Mouse (Mus musculus) heart, embryonic 12.5 days (tissue): Measurements from ENCODE around the gene Rce1. TPM values are rescaled to one million over a fixed set of nuclear protein-coding genes. Genes with fewer than 3 reads are reported as not detected.
A peak's percentile ranks its signal among the peaks of the same experiment; 100 is the strongest.

Experiments used
- ATAC-seq: fragments of 200-750 bp; cut with Nextera tagmentation; 2 replicates; pipeline ENCODE4 v1.8.0; 2017; ENCODE audit warnings: moderate TSS enrichment, moderate library complexity; ENCODE audit not compliant: insufficient number of reproducible peaks, low FRiP score
- H3K27ac ChIP-seq: fragments of 300-500 bp; sonication (generic); 2 replicates; pipeline ENCODE4 v1.5.1; 2016; ENCODE audit warnings: mild to moderate bottlenecking, moderate library complexity; ENCODE audit not compliant: poor library complexity, severe bottlenecking
- H3K27me3 ChIP-seq: fragments of 300-500 bp; sonication (generic); replicated peaks from 2 replicates; pipeline ENCODE4 v1.6.1; 2016; ENCODE audit warnings: mild to moderate bottlenecking, moderate library complexity
- H3K36me3 ChIP-seq: fragments of 300-500 bp; sonication (generic); 2 replicates; pipeline ENCODE4 v1.6.1; 2016; ENCODE audit warnings: mild to moderate bottlenecking, moderate library complexity
- H3K4me1 ChIP-seq: fragments of 300-500 bp; sonication (generic); replicated peaks from 2 replicates; pipeline ENCODE4 v1.6.1; 2016; ENCODE audit warnings: mild to moderate bottlenecking
- H3K4me2 ChIP-seq: fragments of 300-500 bp; sonication (generic); 2 replicates; pipeline ENCODE4 v1.6.1; 2016; ENCODE audit warnings: mild to moderate bottlenecking, moderate library complexity
- H3K4me3 ChIP-seq: fragments of 300-500 bp; sonication (generic); 2 replicates; pipeline ENCODE4 v1.5.1; 2016; ENCODE audit warnings: mild to moderate bottlenecking
- H3K9ac ChIP-seq: fragments of 300-500 bp; sonication (generic); 2 replicates; pipeline ENCODE4 v1.6.1; 2016; ENCODE audit warnings: mild to moderate bottlenecking, moderate library complexity
- H3K9me3 ChIP-seq: fragments of 300-500 bp; sonication (generic); replicated peaks from 2 replicates; pipeline ENCODE4 v1.6.1; 2016; ENCODE audit warnings: mild to moderate bottlenecking, moderate library complexity
- WGBS: fragments of 180-500 bp; shearing (Covaris S2); methylation state at CpG from one replicate; pipeline ENCODE4 v1.1.7; 2016; 5-methylcytosine and 5-hydroxymethylcytosine counted together
- polyA plus RNA-seq: library from polyadenylated mRNA; unstranded; fragments of >200 nt; fragmentation: Nextera tagmentation; extraction: Ambion mirVana; gene quantifications from 2 replicates; pipeline ENCODE4 v1.2.1, GENCODE M21; 2016

Gene Rce1
- 36.5 and 38.3 TPM in 2 replicates for polyA plus RNA-seq

GRCm38 (mm10) chr19:4625179-4625828 is at the start of gene Rce1:
Rce1 (minus strand) TSS chr19:4625641.
- H3K27ac ChIP-seq, result peak within 1 kb of the TSS; percentile 68
- H3K4me2 ChIP-seq, result peak within 1 kb of the TSS; percentile 81
- WGBS, result under 1% methylated on average over 63 of the region's 64 CpGs
- no peaks in the 10 kb centered on the region for H3K9me3 ChIP-seq
- H3K9ac ChIP-seq, result peak within 1 kb of the TSS; percentile 96
- peak within 1 kb of the TSS; percentile 86 for H3K4me3 ChIP-seq
- H3K36me3 ChIP-seq, result peaks cover 40% of the 10 kb centered on the region
- peak; percentile 92 for ATAC-seq
- peaks cover 22% of the 10 kb centered on the region for H3K4me1 ChIP-seq
- H3K27me3 ChIP-seq, result no peaks in the 10 kb centered on the region

GRCm38 (mm10) chr19:4672401-4672800 is 47.0 kb upstream of the Rce1 start:
- Histone ChIP-seq H3K27ac (no peak overlapping the region), H3K4me2 (no peak overlapping the region), H3K4me1 (no peaks in the 10 kb centered on the region), H3K4me3 (no peak overlapping the region), H3K27me3 (0 out of 2 replicates have a peak, but pooled peaks cover 3% of the 10 kb centered on the region), H3K9ac (no peak overlapping the region), H3K9me3 (no peaks in the 10 kb centered on the region), H3K36me3 (no peaks in the 10 kb centered on the region)
- WGBS, result 61% methylated on average over 6 of the region's 6 CpGs
- no peak for ATAC-seq

- H3K4me1 ChIP-seq, result no peaks in the 10 kb centered on the region
- ATAC-seq, result no peak
- no peak overlapping the region for H3K27ac ChIP-seq
- H3K4me2 ChIP-seq, result no peak overlapping the region
- no peaks in the 10 kb centered on the region for H3K9me3 ChIP-seq
- H3K4me3 ChIP-seq, result no peak overlapping the region
- H3K9ac ChIP-seq, result no peak overlapping the region
- 60% methylated on average over 4 of the region's 4 CpGs for WGBS
- 0 out of 2 replicates have a peak, but pooled peaks cover 5% of the 10 kb centered on the region for H3K27me3 ChIP-seq
- H3K36me3 ChIP-seq, result no peaks in the 10 kb centered on the region
Observed at GRCm38 (mm10) chr19:4670776-4671175, 45.3 kb upstream of the Rce1 start.

GRCm38 (mm10) chr19:4666815-4667214 is 41.4 kb upstream of the Rce1 start:
- Histone ChIP-seq H3K4me2 (no peak overlapping the region), H3K4me3 (no peak overlapping the region), H3K9me3 (no peaks in the 10 kb centered on the region), H3K27ac (no peak overlapping the region), H3K4me1 (no peaks in the 10 kb centered on the region), H3K27me3 (peaks cover 10% of the 10 kb centered on the region), H3K9ac (no peak overlapping the region), H3K36me3 (no peaks in the 10 kb centered on the region)
- ATAC-seq, result no peak

GRCm38 (mm10) chr19:4658156-4658555 is 32.7 kb upstream of the Rce1 start:
- no peaks in the 10 kb centered on the region for H3K9me3 ChIP-seq
- H3K4me1 ChIP-seq, result no peaks in the 10 kb centered on the region
- H3K27me3 ChIP-seq, result 0 out of 2 replicates have a peak, but pooled peaks cover 3% of the 10 kb centered on the region
- 85% methylated on average over 5 of the region's 5 CpGs for WGBS
- no peaks in the 10 kb centered on the region for H3K36me3 ChIP-seq
- H3K4me2 ChIP-seq, result no peak overlapping the region
- ATAC-seq, result no peak
- no peak overlapping the region for H3K4me3 ChIP-seq
- no peak overlapping the region for H3K27ac ChIP-seq
- no peak overlapping the region for H3K9ac ChIP-seq

GRCm38 (mm10) chr19:4646917-4647492 is 21.6 kb upstream of the Rce1 start:
- ATAC-seq, result no peak
- Histone ChIP-seq H3K4me1 (no peaks in the 10 kb centered on the region), H3K27ac (no peak overlapping the region), H3K36me3 (no peaks in the 10 kb centered on the region), H3K27me3 (peaks cover 15% of the 10 kb centered on the region; the same call in 1 of the 2 replicates), H3K4me3 (no peak overlapping the region), H3K4me2 (no peak overlapping the region), H3K9ac (no peak overlapping the region), H3K9me3 (no peaks in the 10 kb centered on the region)
- WGBS, result 72% methylated on average over 11 of the region's 11 CpGs

- no peak overlapping the region for H3K27ac ChIP-seq
- no peak for ATAC-seq
Observed at GRCm38 (mm10) chr19:4644271-4644670, 18.8 kb upstream of the Rce1 start.

GRCm38 (mm10) chr19:4635986-4636385 is 10.5 kb upstream of the Rce1 start:
- H3K4me1 ChIP-seq, result no peaks in the 10 kb centered on the region
- H3K36me3 ChIP-seq, result no peaks in the 10 kb centered on the region
- no peak for ATAC-seq
- H3K4me2 ChIP-seq, result no peak overlapping the region
- peaks cover 37% of the 10 kb centered on the region for H3K27me3 ChIP-seq
- 57% methylated on average over 4 of the region's 4 CpGs for WGBS
- no peak overlapping the region for H3K4me3 ChIP-seq
- H3K27ac ChIP-seq, result no peak overlapping the region
- no peak overlapping the region for H3K9ac ChIP-seq
- H3K9me3 ChIP-seq, result no peaks in the 10 kb centered on the region

More at GRCm38 (mm10) chr19:4644271-4644670, 18.8 kb upstream of the Rce1 start:
- Histone ChIP-seq H3K27me3 (peaks cover 27% of the 10 kb centered on the region; the same call in 1 of the 2 replicates), H3K9ac (no peak overlapping the region), H3K4me1 (no peaks in the 10 kb centered on the region), H3K36me3 (no peaks in the 10 kb centered on the region), H3K9me3 (no peaks in the 10 kb centered on the region), H3K4me2 (no peak overlapping the region), H3K4me3 (no peak overlapping the region)
- 37% methylated on average over 10 of the region's 10 CpGs for WGBS

- no peaks in the 10 kb centered on the region for H3K9me3 ChIP-seq
- H3K4me2 ChIP-seq, result no peak overlapping the region
- peaks cover 5% of the 10 kb centered on the region; the same call in 1 of the 2 replicates for H3K27me3 ChIP-seq
- H3K9ac ChIP-seq, result no peak overlapping the region
- no peak for ATAC-seq
- H3K4me3 ChIP-seq, result no peak overlapping the region
- no peak overlapping the region for H3K27ac ChIP-seq
- peaks cover 6% of the 10 kb centered on the region for H3K36me3 ChIP-seq
- peaks cover 22% of the 10 kb centered on the region for H3K4me1 ChIP-seq
- WGBS, result 0% methylated on average over 1 of the region's 1 CpGs
Observed at GRCm38 (mm10) chr19:4628819-4629218, 3.4 kb upstream of the Rce1 start.

GRCm38 (mm10) chr19:4625829-4626535 is 541 bp upstream of the Rce1 start:
- peaks cover 22% of the 10 kb centered on the region for H3K4me1 ChIP-seq
- WGBS, result 2% methylated on average over 35 of the region's 35 CpGs
- H3K4me2 ChIP-seq, result peak overlapping the region; percentile 81
- no peaks in the 10 kb centered on the region for H3K9me3 ChIP-seq
- peak; percentile 74 for ATAC-seq
- H3K9ac ChIP-seq, result peak overlapping the region; percentile 96
- no peaks in the 10 kb centered on the region for H3K27me3 ChIP-seq
- H3K36me3 ChIP-seq, result peaks cover 34% of the 10 kb centered on the region
- H3K27ac ChIP-seq, result peak overlapping the region; percentile 68
- H3K4me3 ChIP-seq, result peak overlapping the region; percentile 86
